Mouse (Mus musculus) embryonic facial prominence, embryonic 15.5 days (tissue): ENCODE data around the gene S100b. TPM values are rescaled to one million over a fixed set of nuclear protein-coding genes. Genes with fewer than 3 reads are reported as not detected.

Source experiments
- ATAC-seq: fragments of 200-750 bp; cut with Nextera tagmentation; 2 replicates; pipeline ENCODE4 v1.8.0; 2017; ENCODE audit warnings: low read depth, moderate TSS enrichment; ENCODE audit not compliant: insufficient number of reproducible peaks, low FRiP score, low TSS enrichment
- H3K27ac ChIP-seq: fragments of 300-500 bp; sonication (generic); replicated peaks from 2 replicates; pipeline ENCODE4 v1.5.1; 2015; ENCODE audit warnings: mild to moderate bottlenecking, inconsistent platforms
- H3K27me3 ChIP-seq: fragments of 300-500 bp; sonication (generic); 2 replicates; pipeline ENCODE4 v1.6.1; 2015; ENCODE audit warnings: inconsistent platforms
- H3K36me3 ChIP-seq: fragments of 300-500 bp; sonication (generic); 2 replicates; pipeline ENCODE4 v1.6.1; 2015; ENCODE audit warnings: mild to moderate bottlenecking, inconsistent platforms
- H3K4me1 ChIP-seq: fragments of 300-500 bp; sonication (generic); 2 replicates; pipeline ENCODE4 v1.6.1; 2015; ENCODE audit warnings: inconsistent platforms
- H3K4me2 ChIP-seq: fragments of 300-500 bp; sonication (generic); replicated peaks from 2 replicates; pipeline ENCODE4 v1.6.1; 2015; ENCODE audit warnings: mild to moderate bottlenecking, inconsistent platforms
- H3K4me3 ChIP-seq: fragments of 300-500 bp; sonication (generic); replicated peaks from 2 replicates; pipeline ENCODE4 v1.5.1; 2015; ENCODE audit warnings: mild to moderate bottlenecking, inconsistent platforms
- H3K9ac ChIP-seq: fragments of 300-500 bp; sonication (generic); 2 replicates; pipeline ENCODE4 v1.6.1; 2015; ENCODE audit warnings: inconsistent platforms
- H3K9me3 ChIP-seq: fragments of 300-500 bp; sonication (generic); replicated peaks from 2 replicates; pipeline ENCODE4 v1.6.1; 2016; ENCODE audit warnings: inconsistent platforms
- WGBS: fragments of 180-500 bp; shearing (Covaris S2); methylation state at CpG from one replicate; pipeline ENCODE4 v1.1.7; 2015; 5-methylcytosine and 5-hydroxymethylcytosine counted together
- polyA plus RNA-seq: library from polyadenylated mRNA; unstranded; fragments of >200 nt; fragmentation: Nextera tagmentation; extraction: Ambion mirVana; gene quantifications from 2 replicates; pipeline ENCODE4 v1.2.1, GENCODE M21; 2015

The S100b gene
- polyA plus RNA-seq, 1 experiment from 2014 or later = 8.5 TPM

DNA sequence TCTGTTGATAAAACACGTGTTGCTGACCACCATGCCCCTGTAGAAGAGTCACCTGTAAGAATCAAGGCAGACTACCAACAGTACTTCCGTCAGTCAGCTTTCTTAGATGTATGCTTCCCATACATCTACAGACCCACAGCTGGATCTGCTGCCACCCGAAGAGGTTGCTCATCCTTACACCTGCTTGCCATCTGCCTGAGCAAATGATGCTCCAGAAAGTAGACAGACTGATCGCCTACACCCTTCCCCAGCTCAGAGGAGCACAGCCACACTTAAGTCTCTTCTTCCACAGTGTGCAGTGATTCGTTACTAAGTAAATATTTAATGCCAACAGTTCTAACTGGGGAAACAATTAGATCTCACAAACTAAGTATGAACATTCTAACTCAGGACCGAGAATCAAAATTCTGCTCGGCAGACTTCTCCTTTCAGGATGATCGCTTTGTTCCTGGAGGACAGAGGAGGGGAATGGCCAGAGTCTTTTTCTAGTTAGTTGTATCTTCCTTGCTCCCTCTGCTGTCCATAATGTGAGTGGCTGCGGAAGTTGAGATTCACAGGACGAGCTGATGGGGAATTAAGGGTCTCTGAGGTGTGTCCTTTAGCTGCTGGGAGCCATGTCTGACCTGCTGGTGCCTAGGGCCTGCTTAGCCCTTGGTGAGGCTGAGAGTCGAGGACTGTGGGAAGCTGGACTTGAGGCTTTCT lies 6.9 kb downstream of the S100b start:
- Histone ChIP-seq H3K27ac (no peak overlapping the region), H3K9ac (no peak overlapping the region), H3K4me3 (no peak overlapping the region), H3K9me3 (no peaks in the 10 kb centered on the region), H3K4me1 (peaks cover 12% of the 10 kb centered on the region), H3K4me2 (no peak overlapping the region), H3K27me3 (no peaks in the 10 kb centered on the region), H3K36me3 (peaks cover 17% of the 10 kb centered on the region)
- ATAC-seq = no peak
- WGBS = 48% methylated on average over 11 of the region's 11 CpGs

DNA sequence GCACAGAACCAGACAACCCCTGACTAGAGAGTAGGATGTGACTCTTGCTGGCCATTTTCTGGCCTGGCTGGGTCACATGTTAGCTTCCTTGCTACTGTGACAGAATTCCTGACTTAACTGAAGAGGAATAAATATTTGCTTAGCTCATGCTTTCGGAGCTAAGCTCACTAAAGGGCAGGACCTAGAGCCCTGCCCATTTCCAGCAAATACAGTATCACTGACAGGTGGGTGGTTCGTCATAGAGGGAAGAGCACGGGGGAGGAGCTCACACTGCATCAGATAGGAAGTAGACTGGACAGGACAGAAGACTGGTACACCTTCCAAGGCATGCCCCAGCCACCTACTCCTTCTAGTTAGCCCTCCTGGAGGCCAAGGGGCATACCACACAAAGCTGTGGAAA lies 7.8 kb downstream of the S100b start:
- Histone ChIP-seq H3K4me2 (no peak overlapping the region), H3K27me3 (no peaks in the 10 kb centered on the region), H3K9me3 (no peaks in the 10 kb centered on the region), H3K4me3 (no peak overlapping the region), H3K4me1 (peaks cover 12% of the 10 kb centered on the region), H3K9ac (no peak overlapping the region), H3K36me3 (peaks cover 25% of the 10 kb centered on the region), H3K27ac (no peak overlapping the region)
- ATAC-seq = no peak
- 81% methylated on average over 3 of the region's 3 CpGs for WGBS

DNA sequence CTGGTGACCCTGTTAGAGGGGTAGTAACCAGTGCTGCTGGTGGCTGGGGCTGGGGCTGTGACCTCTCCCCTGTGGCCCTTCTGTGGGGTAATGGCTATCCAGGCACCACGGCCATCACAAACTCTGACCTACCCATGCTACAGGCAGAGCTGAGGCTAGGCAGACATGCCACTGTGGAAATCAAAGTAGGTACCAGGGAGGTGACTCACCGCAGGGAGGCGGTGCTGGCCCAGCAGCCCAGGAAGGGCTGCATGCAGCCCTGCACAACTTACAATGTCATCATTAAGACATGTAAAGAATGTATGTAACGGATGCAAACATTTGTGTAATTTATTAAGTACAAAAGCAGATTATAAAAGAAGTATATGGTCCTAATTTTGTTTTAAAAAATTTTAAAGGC lies 8.8 kb downstream of the S100b start:
- Histone ChIP-seq H3K27me3 (no peaks in the 10 kb centered on the region), H3K4me2 (no peak overlapping the region), H3K9me3 (no peaks in the 10 kb centered on the region), H3K36me3 (peaks cover 32% of the 10 kb centered on the region), H3K27ac (no peak overlapping the region), H3K4me3 (no peak overlapping the region), H3K4me1 (peaks cover 12% of the 10 kb centered on the region), H3K9ac (no peak overlapping the region)
- ATAC-seq = no peak
- 72% methylated on average over 4 of the region's 4 CpGs for WGBS

DNA sequence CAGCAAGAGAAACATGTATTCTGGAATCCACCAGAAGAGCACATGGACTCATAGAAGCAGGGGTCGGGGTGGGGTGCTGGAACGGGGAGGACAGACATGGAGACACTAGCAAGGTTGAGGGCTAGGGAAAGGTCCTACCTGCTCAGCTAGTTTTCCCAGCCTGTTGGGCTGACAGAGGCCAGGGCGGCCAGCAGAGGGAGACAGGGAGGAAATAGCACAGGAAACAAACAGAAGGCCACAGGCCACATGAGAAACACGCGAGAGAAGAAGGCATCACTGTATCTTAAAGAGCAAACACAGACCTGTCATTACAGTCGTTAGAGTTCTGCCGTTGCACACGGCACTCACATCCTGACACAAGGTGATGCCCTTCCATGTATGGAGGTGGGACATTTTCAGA lies 17.6 kb downstream of the S100b start:
- Histone ChIP-seq H3K9me3 (no peaks in the 10 kb centered on the region), H3K27me3 (no peaks in the 10 kb centered on the region), H3K36me3 (peaks cover 75% of the 10 kb centered on the region), H3K4me3 (no peak overlapping the region), H3K27ac (no peak overlapping the region), H3K4me2 (no peak overlapping the region), H3K4me1 (no peaks in the 10 kb centered on the region), H3K9ac (no peak overlapping the region)
- ATAC-seq = no peak
- WGBS = 42% methylated on average over 8 of the region's 8 CpGs

DNA sequence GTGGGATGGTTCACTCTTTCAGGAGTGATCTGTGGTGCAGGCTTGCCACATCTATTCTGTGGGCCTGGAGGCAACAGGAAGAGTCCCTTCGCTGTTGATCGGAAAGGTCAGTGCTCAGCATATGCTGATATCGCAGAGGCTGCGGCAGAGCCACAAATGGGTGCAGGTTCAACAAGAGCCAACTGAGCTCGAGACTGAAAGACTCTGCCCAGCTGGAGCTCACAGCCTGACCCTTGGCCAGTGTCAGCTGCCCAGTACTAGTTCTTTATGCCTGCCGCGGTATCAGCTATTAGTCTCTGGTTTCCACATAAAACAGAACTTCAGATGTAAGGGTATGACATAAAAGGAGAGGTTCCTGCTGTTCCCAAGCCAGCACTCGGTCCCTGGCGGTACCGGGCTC lies 21.6 kb downstream of the S100b start:
- Histone ChIP-seq H3K36me3 (peaks cover 76% of the 10 kb centered on the region), H3K4me2 (no peak overlapping the region), H3K27me3 (no peaks in the 10 kb centered on the region), H3K9ac (no peak overlapping the region), H3K27ac (no peak overlapping the region), H3K4me1 (no peaks in the 10 kb centered on the region), H3K4me3 (no peak overlapping the region), H3K9me3 (no peaks in the 10 kb centered on the region)
- WGBS = 83% methylated on average over 10 of the region's 10 CpGs
- ATAC-seq = no peak

DNA sequence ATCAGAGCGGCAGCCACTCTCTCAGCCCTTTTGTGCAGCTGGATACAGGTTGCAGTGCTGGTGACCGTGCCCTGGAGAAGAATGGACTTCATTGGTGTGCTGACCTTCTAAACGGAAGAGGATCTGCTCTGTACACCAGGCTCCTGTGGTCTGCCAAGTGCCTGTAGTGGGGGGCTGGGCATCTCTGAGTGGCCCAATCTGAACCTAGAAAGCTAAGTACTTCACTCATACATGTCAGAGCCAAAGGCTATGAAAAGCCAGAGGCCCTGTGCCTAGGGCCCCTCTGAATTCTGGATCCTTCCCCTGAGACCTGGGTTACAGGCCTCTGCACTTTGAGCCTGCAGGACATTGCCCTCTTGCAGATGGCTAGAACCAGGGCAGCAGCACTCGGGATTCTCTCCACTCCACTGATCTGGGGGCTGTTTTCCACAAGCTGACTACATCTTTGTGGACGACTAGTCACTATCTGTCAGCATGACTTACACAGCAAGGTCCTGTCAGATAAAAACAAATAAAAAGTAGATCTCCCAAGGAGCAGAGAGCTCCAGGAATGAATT lies 25.0 kb downstream of the S100b start:
- no peaks in the 10 kb centered on the region for H3K9me3 ChIP-seq
- ATAC-seq = no peak
- WGBS = 70% methylated on average over 5 of the region's 5 CpGs
- peaks cover 82% of the 10 kb centered on the region for H3K36me3 ChIP-seq
- H3K4me3 ChIP-seq = no peak overlapping the region
- no peak overlapping the region for H3K4me2 ChIP-seq
- H3K27ac ChIP-seq = no peak overlapping the region
- no peak overlapping the region for H3K9ac ChIP-seq
- no peaks in the 10 kb centered on the region for H3K4me1 ChIP-seq
- H3K27me3 ChIP-seq = no peaks in the 10 kb centered on the region

DNA sequence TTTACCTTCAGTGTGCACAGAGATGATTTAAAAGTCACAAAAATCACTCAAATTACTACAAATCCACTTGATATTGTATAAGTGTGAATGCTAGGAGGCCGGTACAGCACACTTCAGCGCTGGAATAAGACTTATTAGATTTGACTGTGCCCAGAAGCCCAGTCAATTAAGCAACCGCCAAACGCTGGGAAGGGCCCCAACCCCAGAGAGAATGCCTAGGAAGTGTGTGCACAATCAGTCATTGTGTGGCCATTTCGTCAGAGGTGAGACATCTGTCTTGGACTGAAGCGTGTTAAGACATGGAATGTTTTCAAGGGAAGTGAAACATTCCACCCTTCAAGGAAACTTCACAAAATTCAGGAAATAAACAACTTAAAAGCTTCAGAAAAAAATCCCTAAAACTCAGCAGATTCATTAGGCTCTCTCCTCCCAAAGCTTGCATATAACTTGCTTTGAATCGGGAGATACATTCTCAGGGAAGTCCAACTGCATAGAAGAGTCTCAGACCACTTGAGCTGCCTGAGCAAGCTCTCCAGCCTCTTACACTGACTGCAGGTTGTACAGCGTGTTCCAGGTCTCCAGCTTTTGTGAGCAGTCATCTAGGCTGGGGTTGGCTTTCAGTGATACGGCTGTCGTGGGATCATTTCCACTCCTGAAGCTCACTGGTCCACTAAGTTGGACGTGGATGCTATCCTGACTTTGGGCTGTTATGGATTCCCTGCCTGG lies 34.8 kb downstream of the S100b start:
- Histone ChIP-seq H3K9me3 (no peaks in the 10 kb centered on the region), H3K27ac (no peak overlapping the region), H3K27me3 (no peaks in the 10 kb centered on the region), H3K36me3 (peaks cover 93% of the 10 kb centered on the region), H3K4me3 (no peak overlapping the region), H3K9ac (no peak overlapping the region), H3K4me1 (no peaks in the 10 kb centered on the region), H3K4me2 (no peak overlapping the region)
- 62% methylated on average over 11 of the region's 11 CpGs for WGBS
- ATAC-seq = no peak

DNA sequence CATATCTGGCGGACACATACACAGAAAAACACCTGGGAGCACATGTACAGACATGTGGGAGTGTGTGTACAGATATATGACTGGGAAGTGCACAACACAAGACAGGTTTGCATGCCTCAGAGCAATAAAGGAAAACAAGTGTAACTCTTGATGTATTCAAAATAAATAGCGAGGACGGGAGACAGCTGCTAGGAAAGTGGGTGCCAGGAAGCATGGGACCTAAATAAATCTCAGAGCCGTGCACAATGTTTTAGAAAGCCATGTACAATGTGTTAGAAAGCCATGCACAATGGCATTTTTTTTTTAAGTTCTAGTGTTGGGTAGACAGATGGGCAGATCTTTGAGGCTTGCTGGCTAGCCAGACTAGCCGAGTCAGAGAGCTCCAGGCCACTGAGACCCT lies 35.4 kb downstream of the S100b start:
- 75% methylated on average over 5 of the region's 5 CpGs for WGBS
- Histone ChIP-seq H3K4me2 (no peak overlapping the region), H3K4me1 (no peaks in the 10 kb centered on the region), H3K9me3 (no peaks in the 10 kb centered on the region), H3K27ac (no peak overlapping the region), H3K4me3 (no peak overlapping the region), H3K9ac (no peak overlapping the region), H3K36me3 (peaks cover 93% of the 10 kb centered on the region), H3K27me3 (no peaks in the 10 kb centered on the region)
- no peak for ATAC-seq

DNA sequence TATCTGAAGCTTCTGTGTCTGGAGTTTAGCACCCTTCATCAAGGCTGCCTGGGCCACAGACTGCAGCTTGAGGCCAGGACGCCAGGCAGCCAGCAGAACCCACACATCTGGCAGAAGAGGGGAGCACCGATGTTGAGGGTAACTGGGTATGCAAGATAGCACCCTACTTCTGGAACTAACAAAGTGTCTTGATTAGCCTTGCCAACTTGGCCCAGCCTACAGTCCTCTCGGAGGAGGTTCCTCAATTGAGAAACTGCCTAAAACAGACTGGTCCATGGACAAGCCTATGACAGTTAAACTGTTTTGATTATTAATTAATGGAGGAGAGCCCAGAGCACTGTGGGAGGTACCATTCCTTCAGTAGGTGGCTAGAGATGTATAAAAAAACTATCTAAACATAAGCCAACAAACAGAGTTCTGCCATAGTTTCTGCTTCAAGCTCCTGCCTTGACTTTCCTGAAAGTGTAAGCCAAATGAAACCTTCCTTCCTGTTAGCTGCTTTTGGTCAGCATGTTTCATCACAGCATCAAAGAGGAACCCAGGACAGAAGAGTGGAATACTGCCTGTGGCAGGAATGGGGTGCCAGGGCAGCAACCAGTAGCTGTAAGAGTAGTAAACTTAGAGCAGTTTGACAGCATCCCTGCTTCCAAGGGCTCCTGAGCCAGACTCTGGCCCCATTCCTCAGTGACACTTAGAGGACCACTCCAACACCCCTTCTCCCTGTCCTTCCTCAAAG lies 36.5 kb downstream of the S100b start:
- Histone ChIP-seq H3K36me3 (peaks cover 93% of the 10 kb centered on the region), H3K27ac (no peak overlapping the region), H3K9me3 (no peaks in the 10 kb centered on the region), H3K4me1 (no peaks in the 10 kb centered on the region), H3K9ac (no peak overlapping the region), H3K4me2 (no peak overlapping the region), H3K27me3 (no peaks in the 10 kb centered on the region), H3K4me3 (no peak overlapping the region)
- ATAC-seq = no peak
- WGBS = 79% methylated on average over 3 of the region's 3 CpGs

DNA sequence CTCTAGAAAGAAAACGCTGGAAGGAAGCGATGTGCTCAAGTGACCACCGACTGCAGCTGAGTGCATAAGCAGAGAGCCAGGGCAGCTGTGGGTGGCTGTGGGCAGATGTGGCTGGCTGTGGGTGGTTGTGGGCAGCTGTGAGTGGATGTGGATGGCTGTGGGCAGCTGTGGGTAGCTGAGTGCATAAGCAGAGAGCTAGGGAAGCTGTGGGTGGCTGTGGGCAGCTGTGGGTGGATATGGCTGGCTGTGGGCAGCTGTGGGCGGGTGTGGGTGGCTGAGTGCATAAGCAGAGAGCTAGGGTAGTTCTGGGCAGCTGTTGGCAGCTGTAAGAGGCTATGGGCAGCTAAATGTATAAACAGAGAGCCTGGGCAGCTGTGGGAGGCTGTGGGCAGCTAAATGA lies 39.6 kb downstream of the S100b start:
- no peak overlapping the region for H3K9ac ChIP-seq
- H3K9me3 ChIP-seq = no peaks in the 10 kb centered on the region
- H3K36me3 ChIP-seq = peaks cover 91% of the 10 kb centered on the region
- H3K4me2 ChIP-seq = no peak overlapping the region
- no peak overlapping the region for H3K27ac ChIP-seq
- no peak overlapping the region for H3K4me3 ChIP-seq
- ATAC-seq = peak; percentile 72
- H3K4me1 ChIP-seq = no peaks in the 10 kb centered on the region
- H3K27me3 ChIP-seq = no peaks in the 10 kb centered on the region
- WGBS = 84% methylated on average over 4 of the region's 4 CpGs

DNA sequence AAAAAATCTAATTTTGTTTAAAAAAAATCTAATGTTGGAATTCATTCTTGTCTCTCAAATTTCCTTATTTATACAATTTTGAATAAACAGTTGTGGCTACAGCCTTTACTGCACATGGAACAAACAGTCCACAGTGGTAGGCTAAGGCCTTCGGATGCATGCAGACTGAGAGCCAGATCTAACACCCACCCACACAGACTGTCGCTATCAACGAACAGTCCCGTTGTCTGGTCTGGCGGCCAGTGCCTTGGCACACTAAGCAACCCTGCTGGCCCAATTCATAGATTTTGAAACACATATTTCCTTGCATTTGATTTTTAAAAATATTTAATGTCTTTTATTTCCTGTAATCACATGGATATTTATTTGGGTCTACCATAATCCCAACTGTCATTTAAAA lies 46.5 kb downstream of the S100b start:
- Histone ChIP-seq H3K27me3 (no peaks in the 10 kb centered on the region), H3K36me3 (peaks cover 70% of the 10 kb centered on the region), H3K4me1 (no peaks in the 10 kb centered on the region), H3K9me3 (no peaks in the 10 kb centered on the region), H3K4me3 (no peak overlapping the region), H3K4me2 (no peak overlapping the region), H3K27ac (no peak overlapping the region), H3K9ac (no peak overlapping the region)
- ATAC-seq = no peak
- 90% methylated on average over 5 of the region's 5 CpGs for WGBS
